Mouse (Mus musculus) retina, adult 2 months (tissue): ENCODE results near the gene Htr5a.
A peak's percentile ranks its signal among the peaks of the same experiment; 100 is the strongest.

Source experiments
- DNase-seq: peaks from one replicate; pipeline ENCODE4 v3.0.0-alpha.2; 2012; ENCODE audit warnings: low read depth, low spot score

Htr5a gene

GRCm38 (mm10) chr5:27841701-27842295 lies at the start of gene Htr5a:
TSS of gene Htr5a (plus strand) at chr5:27842149.
- no peak for DNase-seq

- DNase-seq, result no peak
These were observed 49.8 kb upstream of the Htr5a start for GRCm38 (mm10) chr5:27792173-27792470.

GRCm38 (mm10) chr5:27792531-27793205 lies 49.3 kb upstream of the Htr5a start:
- no peak for DNase-seq

GRCm38 (mm10) chr5:27793923-27794322 lies 48.0 kb upstream of the Htr5a start:
- peak; percentile 26 for DNase-seq

- DNase-seq, result no peak
These were observed 27.7 kb upstream of the Htr5a start for GRCm38 (mm10) chr5:27814282-27814681.

- DNase-seq, result no peak
These were observed 22.9 kb upstream of the Htr5a start for GRCm38 (mm10) chr5:27818840-27819672.

- DNase-seq, result no peak
These were observed 20.8 kb upstream of the Htr5a start for GRCm38 (mm10) chr5:27821161-27821560.

- DNase-seq, result no peak
These were observed 14.0 kb upstream of the Htr5a start for GRCm38 (mm10) chr5:27827971-27828370.

- DNase-seq, result no peak
These were observed 6.9 kb upstream of the Htr5a start for GRCm38 (mm10) chr5:27835096-27835495.

- DNase-seq, result no peak
These were observed 3.9 kb upstream of the Htr5a start for GRCm38 (mm10) chr5:27838061-27838460.

- no peak for DNase-seq
These were observed 847 bp downstream of the Htr5a start for GRCm38 (mm10) chr5:27842671-27843320.

- no peak for DNase-seq
These were observed 5.0 kb downstream of the Htr5a start for GRCm38 (mm10) chr5:27846979-27847378.

- no peak for DNase-seq
These were observed 12.3 kb downstream of the Htr5a start for GRCm38 (mm10) chr5:27854290-27854689.

GRCm38 (mm10) chr5:27855726-27856125 lies 13.8 kb downstream of the Htr5a start:
- DNase-seq, result no peak

GRCm38 (mm10) chr5:27873240-27874082 lies 31.5 kb downstream of the Htr5a start:
- DNase-seq, result no peak

- DNase-seq, result no peak
These were observed 32.3 kb downstream of the Htr5a start for GRCm38 (mm10) chr5:27874211-27874610.

GRCm38 (mm10) chr5:27875341-27876105 lies 33.6 kb downstream of the Htr5a start:
- DNase-seq, result no peak

- no peak for DNase-seq
These were observed 36.4 kb downstream of the Htr5a start for GRCm38 (mm10) chr5:27878356-27878755.

GRCm38 (mm10) chr5:27879726-27880125 lies 37.8 kb downstream of the Htr5a start:
- DNase-seq, result no peak

GRCm38 (mm10) chr5:27880329-27881036 lies 38.5 kb downstream of the Htr5a start:
- no peak for DNase-seq
